18 mouse cellular contexts compared by ENCODE assay signal in genomic region chr2:71336631-71337030, GRCm38 (mm10).
"Had no signal": no experiment of that assay in that cellular context is flagged by ENCODE, and none has a peak within 500 bp of the region (broad histone marks: within the 10 kb centered on the region; RNA-seq: fewer than 3 reads in every experiment).

No protein-coding gene starts in this region.

- H3K4me3 ChIP-seq: layer of hippocampus, adult 2 months; liver, embryonic 13.5 days; megakaryocyte, embryonic 14.5 days; neural tube, embryonic 12.5 days; neural tube, embryonic 15.5 days had no signal

- H3K27ac ChIP-seq: kidney, postnatal 0 days; layer of hippocampus, adult 2 months; liver, embryonic 13.5 days; neural tube, embryonic 12.5 days; neural tube, embryonic 15.5 days; stomach, postnatal 0 days had no signal

- H3K4me2 ChIP-seq: liver, embryonic 13.5 days; midbrain, embryonic 11.5 days; neural tube, embryonic 12.5 days; neural tube, embryonic 15.5 days had no signal

- H3K4me1 ChIP-seq: neural tube, embryonic 12.5 days; neural tube, embryonic 15.5 days had no signal

- H3K9ac ChIP-seq: liver, embryonic 13.5 days; neural tube, embryonic 12.5 days; neural tube, embryonic 15.5 days had no signal

- H3K27me3 ChIP-seq: liver, embryonic 13.5 days; megakaryocyte, embryonic 14.5 days; neural tube, embryonic 12.5 days; neural tube, embryonic 15.5 days had no signal

- DNase-seq: kidney, adult 2 months; layer of hippocampus, adult 9-11 months; liver, embryonic 13.5 days; lung, postnatal 14 days; lung, postnatal 4 days; midbrain, embryonic 14.5 days; right cerebral cortex, adult 18-20 months; right cerebral cortex, postnatal 14 days; right cerebral cortex, postnatal 4 days; thymus, adult 2 months; thymus, postnatal 25 days had no signal

- H3K9me3 ChIP-seq: liver, embryonic 13.5 days; megakaryocyte, embryonic 14.5 days; neural tube, embryonic 12.5 days; neural tube, embryonic 15.5 days had no signal
